Mouse (Mus musculus): Measurements from ENCODE around the gene Cyp17a1. TPM values are rescaled to one million over a fixed set of nuclear protein-coding genes. Genes with fewer than 3 reads are reported as not detected.
A peak's percentile ranks its signal among the peaks of the same experiment; 100 is the strongest.

Gene Cyp17a1
- polyA plus RNA-seq, 1 experiment from 2014 or later, result not detected

- peak; percentile 39; the same call in 1 of the 2 replicates for ATAC-seq (ENCODE audit: low FRiP score)
- peaks cover 10% of the 10 kb centered on the region for H3K4me1 ChIP-seq
- WGBS, result 38% methylated on average over 7 of the region's 7 CpGs
- no peaks in the 10 kb centered on the region for H3K27me3 ChIP-seq
- no peak overlapping the region for H3K4me2 ChIP-seq
- no peak overlapping the region for H3K27ac ChIP-seq
- H3K9ac ChIP-seq, result no peak overlapping the region
- H3K36me3 ChIP-seq (replicated peaks), result no peaks in the 10 kb centered on the region
- H3K9me3 ChIP-seq, result no peaks in the 10 kb centered on the region
- H3K4me3 ChIP-seq (replicated peaks), result no peak overlapping the region
Observed at GRCm38 (mm10) chr19:46665474-46665873, 7.5 kb downstream of the Cyp17a1 start.

GRCm38 (mm10) chr19:46662784-46663183, 10.2 kb downstream of the Cyp17a1 start:
- no peak for ATAC-seq (ENCODE audit: low FRiP score)
- Histone ChIP-seq H3K4me3 (replicated peaks) (no peak overlapping the region), H3K27me3 (no peaks in the 10 kb centered on the region), H3K9ac (no peak overlapping the region), H3K9me3 (no peaks in the 10 kb centered on the region), H3K27ac (no peak overlapping the region), H3K4me2 (no peak overlapping the region), H3K36me3 (replicated peaks) (peaks cover 5% of the 10 kb centered on the region; the same call in 1 of the 2 replicates), H3K4me1 (peaks cover 10% of the 10 kb centered on the region)
- WGBS, result 84% methylated on average over 6 of the region's 6 CpGs

GRCm38 (mm10) chr19:46662214-46662613, 10.8 kb downstream of the Cyp17a1 start:
- H3K27ac ChIP-seq, result no peak overlapping the region
- no peaks in the 10 kb centered on the region for H3K27me3 ChIP-seq
- H3K4me2 ChIP-seq, result no peak overlapping the region
- H3K4me1 ChIP-seq, result peaks cover 10% of the 10 kb centered on the region
- WGBS, result 86% methylated on average over 8 of the region's 8 CpGs
- H3K36me3 ChIP-seq (replicated peaks), result peaks cover 9% of the 10 kb centered on the region
- H3K4me3 ChIP-seq (replicated peaks), result no peak overlapping the region
- no peaks in the 10 kb centered on the region for H3K9me3 ChIP-seq
- no peak overlapping the region for H3K9ac ChIP-seq
- ATAC-seq (ENCODE audit: low FRiP score), result no peak

- Histone ChIP-seq H3K27me3 (no peaks in the 10 kb centered on the region), H3K4me1 (peaks cover 10% of the 10 kb centered on the region), H3K4me3 (replicated peaks) (no peak overlapping the region), H3K4me2 (no peak overlapping the region), H3K36me3 (replicated peaks) (peaks cover 16% of the 10 kb centered on the region), H3K9ac (no peak overlapping the region), H3K9me3 (no peaks in the 10 kb centered on the region), H3K27ac (no peak overlapping the region)
- 73% methylated on average over 4 of the region's 4 CpGs for WGBS
- ATAC-seq (ENCODE audit: low FRiP score), result no peak
Observed at GRCm38 (mm10) chr19:46661511-46661910, 11.5 kb downstream of the Cyp17a1 start.

GRCm38 (mm10) chr19:46658851-46659250, 14.1 kb downstream of the Cyp17a1 start:
- WGBS, result 85% methylated on average over 9 of the region's 9 CpGs
- no peak overlapping the region for H3K4me2 ChIP-seq
- no peak for ATAC-seq (ENCODE audit: low FRiP score)
- H3K27me3 ChIP-seq, result no peaks in the 10 kb centered on the region
- H3K9me3 ChIP-seq, result no peaks in the 10 kb centered on the region
- no peak overlapping the region for H3K27ac ChIP-seq
- no peaks in the 10 kb centered on the region for H3K4me1 ChIP-seq
- H3K36me3 ChIP-seq (replicated peaks), result peaks cover 43% of the 10 kb centered on the region
- no peak overlapping the region for H3K4me3 ChIP-seq (replicated peaks)
- H3K9ac ChIP-seq, result no peak overlapping the region

GRCm38 (mm10) chr19:46658348-46658747, 14.6 kb downstream of the Cyp17a1 start:
- Histone ChIP-seq H3K9ac (no peak overlapping the region), H3K27ac (no peak overlapping the region), H3K4me2 (no peak overlapping the region), H3K36me3 (replicated peaks) (peaks cover 48% of the 10 kb centered on the region), H3K27me3 (no peaks in the 10 kb centered on the region), H3K4me1 (no peaks in the 10 kb centered on the region), H3K4me3 (replicated peaks) (no peak overlapping the region), H3K9me3 (no peaks in the 10 kb centered on the region)
- no peak for ATAC-seq (ENCODE audit: low FRiP score)
- 97% methylated on average over 7 of the region's 7 CpGs for WGBS

GRCm38 (mm10) chr19:46657339-46658020, 15.5 kb downstream of the Cyp17a1 start:
- Histone ChIP-seq H3K9me3 (no peaks in the 10 kb centered on the region), H3K9ac (no peak overlapping the region), H3K27ac (no peak overlapping the region), H3K4me3 (replicated peaks) (no peak overlapping the region), H3K27me3 (no peaks in the 10 kb centered on the region), H3K4me2 (no peak overlapping the region), H3K4me1 (no peaks in the 10 kb centered on the region), H3K36me3 (replicated peaks) (peaks cover 55% of the 10 kb centered on the region)
- 95% methylated on average over 3 of the region's 3 CpGs for WGBS
- no peak for ATAC-seq (ENCODE audit: low FRiP score)

GRCm38 (mm10) chr19:46656151-46656840, 16.7 kb downstream of the Cyp17a1 start:
- H3K9ac ChIP-seq, result no peak overlapping the region
- H3K36me3 ChIP-seq (replicated peaks), result peaks cover 63% of the 10 kb centered on the region
- no peak overlapping the region for H3K27ac ChIP-seq
- ATAC-seq (ENCODE audit: low FRiP score), result no peak
- no peaks in the 10 kb centered on the region for H3K27me3 ChIP-seq
- no peaks in the 10 kb centered on the region for H3K4me1 ChIP-seq
- H3K4me3 ChIP-seq (replicated peaks), result no peak overlapping the region
- H3K4me2 ChIP-seq, result no peak overlapping the region
- no peaks in the 10 kb centered on the region for H3K9me3 ChIP-seq
- WGBS, result 95% methylated on average over 21 of the region's 21 CpGs

GRCm38 (mm10) chr19:46655626-46656025, 17.3 kb downstream of the Cyp17a1 start:
- WGBS, result 93% methylated on average over 10 of the region's 10 CpGs
- H3K36me3 ChIP-seq (replicated peaks), result peaks cover 63% of the 10 kb centered on the region
- 0 out of 2 replicates have a peak overlapping the region, but pooled peaks have one; percentile 8 for H3K27ac ChIP-seq
- no peaks in the 10 kb centered on the region for H3K4me1 ChIP-seq
- ATAC-seq (ENCODE audit: low FRiP score), result no peak
- H3K27me3 ChIP-seq, result no peaks in the 10 kb centered on the region
- H3K9ac ChIP-seq, result no peak overlapping the region
- H3K4me2 ChIP-seq, result no peak overlapping the region
- no peaks in the 10 kb centered on the region for H3K9me3 ChIP-seq
- no peak overlapping the region for H3K4me3 ChIP-seq (replicated peaks)

GRCm38 (mm10) chr19:46653616-46654235, 19.2 kb downstream of the Cyp17a1 start:
- WGBS, result 92% methylated on average over 14 of the region's 14 CpGs
- Histone ChIP-seq H3K27me3 (no peaks in the 10 kb centered on the region), H3K36me3 (replicated peaks) (peaks cover 63% of the 10 kb centered on the region)

GRCm38 (mm10) chr19:46653188-46653587, 19.8 kb downstream of the Cyp17a1 start:
- WGBS, result 91% methylated on average over 5 of the region's 5 CpGs
- H3K9ac ChIP-seq, result no peak overlapping the region
- ATAC-seq (ENCODE audit: low FRiP score), result no peak
- H3K27ac ChIP-seq, result no peak overlapping the region
- H3K36me3 ChIP-seq (replicated peaks), result peaks cover 66% of the 10 kb centered on the region
- peaks cover 3% of the 10 kb centered on the region; the same call in 1 of the 2 replicates for H3K4me1 ChIP-seq
- no peak overlapping the region for H3K4me3 ChIP-seq (replicated peaks)
- no peak overlapping the region for H3K4me2 ChIP-seq
- no peaks in the 10 kb centered on the region for H3K27me3 ChIP-seq
- H3K9me3 ChIP-seq, result no peaks in the 10 kb centered on the region

More at GRCm38 (mm10) chr19:46653616-46654235, 19.2 kb downstream of the Cyp17a1 start:
- no peak for ATAC-seq (ENCODE audit: low FRiP score)
- Histone ChIP-seq H3K4me2 (no peak overlapping the region), H3K9ac (no peak overlapping the region), H3K27ac (no peak overlapping the region), H3K4me1 (peaks cover 3% of the 10 kb centered on the region; the same call in 1 of the 2 replicates), H3K4me3 (replicated peaks) (no peak overlapping the region), H3K9me3 (no peaks in the 10 kb centered on the region)

- H3K9me3 ChIP-seq, result no peaks in the 10 kb centered on the region
- peaks cover 37% of the 10 kb centered on the region for H3K36me3 ChIP-seq (replicated peaks)
Observed at GRCm38 (mm10) chr19:46648565-46648964, 24.4 kb downstream of the Cyp17a1 start.

More at GRCm38 (mm10) chr19:46648565-46648964, 24.4 kb downstream of the Cyp17a1 start:
- Histone ChIP-seq H3K27ac (no peak overlapping the region), H3K4me2 (no peak overlapping the region), H3K27me3 (no peaks in the 10 kb centered on the region), H3K4me3 (replicated peaks) (no peak overlapping the region), H3K4me1 (peaks cover 27% of the 10 kb centered on the region), H3K9ac (no peak overlapping the region)
- no peak for ATAC-seq (ENCODE audit: low FRiP score)
- 96% methylated on average over 14 of the region's 14 CpGs for WGBS
